Mouse (Mus musculus) layer of hippocampus, adult 9-11 months (tissue): ENCODE results near the gene Slamf9.

Experiments used
- DNase-seq: peaks from one replicate; pipeline ENCODE4 v3.0.0; 2022

The Slamf9 gene

DNA sequence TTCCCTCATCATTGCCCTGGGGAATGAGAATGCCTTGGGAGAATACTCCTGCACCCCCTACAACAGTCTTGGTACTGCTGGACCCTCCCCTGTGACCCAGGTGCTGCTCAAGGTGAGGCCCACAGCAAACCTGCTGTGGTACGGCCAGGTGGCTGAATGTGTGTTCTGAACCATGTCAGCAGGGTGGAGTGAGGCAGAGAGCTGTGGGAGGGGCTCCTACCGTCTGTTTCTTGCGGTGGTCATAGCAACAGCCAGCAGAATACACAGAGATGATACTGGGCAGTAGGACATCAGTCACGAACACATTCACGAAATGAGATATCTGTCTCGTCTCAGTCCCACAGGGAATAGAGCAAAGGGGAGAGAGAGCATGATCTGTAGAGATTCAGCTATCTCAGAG, 18.4 kb downstream of the Slamf9 start:
- DNase-seq, result no peak

DNA sequence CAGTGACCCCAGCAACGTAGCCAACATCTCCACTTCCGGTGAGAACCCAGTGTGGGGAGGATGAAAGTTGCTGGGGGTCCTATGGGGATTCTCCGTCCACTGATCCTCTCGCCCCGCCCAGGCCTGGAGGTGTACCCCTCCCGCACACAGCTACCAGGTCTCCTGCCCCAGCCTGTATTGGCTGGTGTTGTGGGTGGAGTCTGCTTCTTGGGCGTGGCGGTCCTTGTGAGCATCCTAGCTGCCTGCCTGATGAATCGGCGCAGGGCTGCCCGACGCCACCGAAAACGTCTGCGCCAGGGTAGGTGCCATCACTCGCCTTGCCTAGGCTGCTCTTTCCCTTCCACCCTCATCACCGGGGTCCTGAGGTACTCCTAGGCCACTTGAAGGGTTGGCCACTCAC, 20.9 kb downstream of the Slamf9 start:
- no peak for DNase-seq

DNA sequence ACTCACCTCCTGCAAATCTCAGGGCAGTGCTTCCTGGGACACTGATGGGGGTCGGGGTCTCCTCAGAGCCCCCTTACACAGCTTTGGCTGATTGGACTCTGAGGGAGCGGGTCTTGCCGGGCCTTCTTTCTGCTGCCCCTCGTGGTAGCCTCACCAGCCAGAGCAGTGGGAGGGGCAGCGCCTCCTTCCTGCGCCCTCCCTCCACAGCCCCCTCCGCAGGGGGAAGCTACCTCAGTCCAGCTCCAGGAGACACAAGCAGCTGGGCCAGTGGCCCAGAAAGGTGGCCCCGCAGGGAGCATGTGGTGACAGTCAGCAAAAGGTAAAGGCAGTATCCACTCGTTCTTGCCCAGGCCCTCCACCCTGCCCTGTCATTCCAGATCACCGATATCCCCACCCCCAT, 22.3 kb downstream of the Slamf9 start:
- no peak for DNase-seq

DNA sequence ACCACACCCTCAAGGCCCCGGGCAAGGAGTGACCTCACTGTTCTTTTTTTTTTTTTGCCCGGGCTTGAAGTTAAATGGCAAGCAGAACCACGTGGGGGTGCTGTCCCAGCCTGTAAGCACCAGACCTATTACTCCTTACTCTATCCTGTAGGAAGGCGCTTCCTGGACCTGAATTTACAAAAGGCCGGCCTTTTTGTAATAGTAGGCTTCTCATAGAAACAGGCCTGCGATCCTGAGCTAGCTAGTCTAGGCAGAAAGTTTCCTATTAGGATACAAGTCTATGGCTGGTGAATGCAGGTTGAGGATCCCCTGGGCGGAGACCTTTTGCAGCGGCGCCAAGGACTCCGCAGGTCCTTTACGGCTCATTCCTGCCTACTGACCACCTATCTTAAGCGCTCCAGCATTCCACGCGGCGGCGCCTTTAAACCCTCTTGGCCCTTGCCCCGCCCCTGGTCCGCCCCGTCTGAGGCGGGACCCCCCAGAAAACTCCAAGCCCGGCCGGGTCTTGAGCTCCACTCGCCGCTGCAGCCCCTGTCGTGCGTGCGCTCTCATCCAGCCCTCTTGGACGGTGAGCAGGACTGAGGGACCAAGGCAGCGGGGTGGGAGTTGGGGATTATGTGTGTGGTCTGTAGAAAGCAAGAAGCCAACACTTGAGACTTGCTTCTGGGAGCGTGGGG, 24.7 kb downstream of the Slamf9 start, which contains the start of gene Tagln2:
Gene Tagln2 (plus strand): TSS at position 283 of the 677 bp plus-strand sequence.
- DNase-seq, result no peak

DNA sequence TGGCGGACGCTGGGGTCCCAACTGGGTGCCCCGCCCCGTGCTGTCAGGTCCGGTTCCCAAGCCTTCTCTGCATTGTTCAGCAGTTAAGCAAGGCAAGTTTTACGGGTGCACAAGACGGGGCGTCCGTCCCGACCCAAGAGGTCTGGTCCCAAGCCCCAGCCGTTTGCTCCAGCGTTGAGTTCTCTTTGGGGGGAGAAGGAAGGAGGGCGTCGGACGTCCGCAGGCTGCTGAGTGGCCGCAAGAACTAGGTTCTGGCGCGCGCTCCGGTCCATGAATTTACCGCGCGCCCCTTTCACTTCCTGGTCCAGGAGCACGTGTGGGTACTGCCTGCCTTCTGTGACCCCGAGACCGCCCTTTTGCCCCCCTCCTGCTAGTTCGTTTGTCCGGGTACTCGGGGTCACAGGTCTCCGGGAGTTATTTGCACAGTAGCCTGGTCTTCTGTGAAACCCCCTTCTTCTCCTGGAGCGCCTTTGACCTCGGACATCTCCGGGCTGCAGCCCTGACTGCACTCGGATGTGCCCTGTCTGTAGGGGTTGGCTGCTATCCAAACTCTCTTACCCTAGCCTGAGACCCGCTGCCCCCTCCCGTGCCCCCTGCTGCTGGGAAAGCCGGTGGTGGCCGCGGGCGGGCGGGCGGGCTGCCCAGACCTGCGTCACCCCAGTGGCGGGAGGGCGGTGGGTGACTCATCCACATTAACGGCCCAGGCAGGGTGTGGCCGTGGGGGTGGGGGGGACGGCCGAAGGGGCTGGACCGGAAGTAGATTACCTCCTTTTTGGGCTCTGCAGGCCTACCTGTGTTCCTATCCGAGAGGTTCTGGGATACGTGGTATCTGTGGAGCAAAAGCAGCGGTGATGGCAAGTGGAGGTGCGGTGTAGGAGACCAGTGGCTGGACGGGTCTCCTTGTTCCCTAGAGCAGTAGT, 25.6 kb downstream of the Slamf9 start:
- no peak for DNase-seq

DNA sequence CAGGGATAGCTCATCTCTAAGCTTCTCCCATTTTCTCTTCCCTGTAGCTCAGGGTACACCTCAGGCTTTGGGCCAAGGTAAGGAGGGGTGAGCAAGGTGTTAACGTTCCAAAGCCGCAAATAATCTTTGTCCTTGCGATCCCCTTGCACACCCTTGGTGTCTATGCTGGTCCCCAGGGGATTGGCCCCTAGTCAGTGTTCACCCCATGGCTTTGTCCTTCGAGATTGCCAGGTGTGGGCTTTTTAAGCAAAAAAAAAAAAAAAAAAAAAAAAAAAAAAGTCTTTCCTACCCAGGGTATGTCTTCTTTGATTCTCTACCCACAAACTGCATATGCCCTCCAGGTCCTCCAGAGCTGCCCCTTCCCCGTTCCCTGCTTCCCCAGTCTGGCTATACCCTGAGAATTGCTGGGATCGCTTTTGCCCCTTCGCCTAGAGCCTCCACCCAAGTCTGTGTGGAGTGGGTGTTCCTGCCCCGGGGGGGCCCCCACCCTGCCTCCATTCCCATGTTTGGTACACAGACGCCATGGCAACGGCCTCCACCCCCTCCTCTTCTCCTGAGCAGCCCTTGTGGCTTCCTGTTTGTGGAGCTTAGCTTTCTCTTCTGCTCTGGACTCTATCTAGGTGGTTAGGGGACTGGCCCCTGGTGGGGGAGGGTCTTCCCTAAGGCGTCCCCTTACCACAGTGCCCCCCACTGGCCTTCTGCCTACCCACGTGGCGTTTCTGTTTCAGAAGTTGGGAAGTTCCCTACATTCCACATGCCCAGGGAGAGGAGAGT, 26.4 kb downstream of the Slamf9 start:
- DNase-seq, result no peak

DNA sequence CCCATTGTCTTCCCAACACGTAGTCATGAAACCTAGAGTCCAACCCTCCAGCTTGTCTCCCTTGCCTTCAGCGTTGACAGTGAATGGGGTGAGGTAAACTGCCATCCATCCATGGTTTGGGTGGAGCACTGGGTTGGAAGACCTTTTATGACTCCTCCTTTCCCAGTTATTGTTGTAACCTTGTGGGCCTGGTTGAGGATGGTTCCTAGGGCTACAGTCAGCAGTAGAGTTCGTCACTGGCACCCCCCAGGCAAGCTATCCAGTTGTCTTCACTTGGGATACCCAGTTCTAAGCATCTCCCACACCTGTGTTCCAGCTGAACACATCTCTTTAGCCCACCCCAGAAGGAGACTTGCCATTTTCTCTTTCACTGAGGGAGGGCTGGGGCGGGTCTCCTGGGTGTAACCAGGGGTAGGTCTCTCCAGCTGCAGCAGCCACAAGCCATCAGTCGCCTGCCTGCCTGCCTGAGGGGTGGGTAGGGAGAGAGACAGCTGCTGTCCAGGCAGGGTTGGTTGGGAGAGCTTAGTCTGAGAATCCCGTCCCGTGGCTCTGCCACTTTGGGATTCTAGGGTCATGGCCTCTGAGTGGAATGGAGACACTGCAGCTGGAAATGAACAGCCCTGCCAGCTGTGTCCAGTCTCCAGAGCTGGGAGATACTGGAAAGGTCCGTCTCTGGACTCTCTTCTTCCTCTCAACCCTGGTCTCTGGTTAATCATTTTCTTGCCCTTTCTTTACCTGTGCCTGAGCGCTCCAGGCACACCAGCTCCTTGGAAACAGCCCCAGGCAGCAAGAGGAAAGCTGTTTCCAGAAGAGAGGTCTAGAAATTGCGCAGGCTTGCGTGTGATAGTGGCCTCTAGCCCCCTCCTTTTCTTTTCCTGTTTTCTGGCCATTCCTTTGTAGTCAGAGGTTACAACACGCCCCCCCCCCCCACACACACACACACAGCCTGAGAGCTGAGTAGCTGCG, 27.3 kb downstream of the Slamf9 start:
- no peak for DNase-seq

DNA sequence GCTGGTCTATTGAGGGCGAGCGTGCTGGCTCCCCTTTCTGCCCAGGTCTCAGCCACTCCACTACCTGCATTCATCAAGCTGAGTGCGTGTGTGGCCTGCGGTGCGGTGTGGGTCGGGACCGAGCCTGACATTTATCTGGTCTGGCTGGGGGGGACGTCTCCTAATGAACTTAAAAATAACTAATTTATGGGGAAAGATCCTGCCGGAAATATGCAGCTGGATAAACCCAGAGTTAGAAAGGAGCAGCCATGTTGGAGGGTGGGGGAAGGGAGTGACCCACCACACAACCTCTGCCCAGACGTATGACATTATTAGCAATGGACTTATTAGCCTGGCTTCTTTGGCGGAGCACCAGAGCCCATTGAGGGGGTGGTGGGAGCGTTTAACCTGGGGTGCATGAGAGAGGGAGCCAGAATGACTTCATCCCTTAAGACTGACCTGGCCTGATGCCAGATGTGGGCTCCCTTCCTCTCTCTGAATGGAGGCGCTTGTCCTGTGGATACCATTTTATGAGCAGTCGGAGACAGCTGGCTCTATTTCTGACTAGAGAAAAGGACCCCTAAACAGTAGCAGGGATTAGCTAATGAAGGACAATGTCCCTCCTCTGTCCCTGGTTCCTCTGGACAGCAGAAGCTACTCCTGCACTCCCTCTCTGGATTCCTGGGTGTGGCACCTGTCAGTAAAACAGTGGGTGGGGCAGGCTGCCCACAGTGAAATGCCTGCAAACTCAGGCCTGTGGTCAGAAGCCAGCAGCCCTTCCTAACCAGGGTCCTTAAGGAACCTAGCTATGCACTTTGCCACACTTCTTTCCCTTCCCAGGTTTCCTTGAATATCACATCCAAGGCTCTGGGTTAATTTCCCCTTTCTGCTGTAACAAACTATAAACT, 28.2 kb downstream of the Slamf9 start:
- no peak for DNase-seq

DNA sequence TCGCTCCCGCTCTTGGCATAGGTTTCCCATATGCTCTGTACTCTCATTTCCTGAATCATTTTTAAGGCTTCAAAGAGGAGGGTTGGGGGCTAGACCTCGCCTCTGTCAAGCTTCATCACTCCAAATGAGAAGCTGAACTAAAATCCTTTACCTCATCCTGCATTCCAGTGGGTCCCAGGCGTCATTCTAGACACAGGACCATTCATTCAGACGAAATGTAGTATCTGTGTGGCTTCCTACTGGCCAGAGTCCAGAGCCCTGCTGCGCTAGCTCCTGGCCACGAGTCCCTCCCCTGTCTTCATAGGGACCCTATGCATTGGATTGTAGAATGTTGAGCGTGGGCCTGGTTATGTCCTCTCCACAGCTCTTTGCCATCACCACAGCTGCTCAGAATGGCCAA, 29.6 kb downstream of the Slamf9 start:
- DNase-seq, result no peak

DNA sequence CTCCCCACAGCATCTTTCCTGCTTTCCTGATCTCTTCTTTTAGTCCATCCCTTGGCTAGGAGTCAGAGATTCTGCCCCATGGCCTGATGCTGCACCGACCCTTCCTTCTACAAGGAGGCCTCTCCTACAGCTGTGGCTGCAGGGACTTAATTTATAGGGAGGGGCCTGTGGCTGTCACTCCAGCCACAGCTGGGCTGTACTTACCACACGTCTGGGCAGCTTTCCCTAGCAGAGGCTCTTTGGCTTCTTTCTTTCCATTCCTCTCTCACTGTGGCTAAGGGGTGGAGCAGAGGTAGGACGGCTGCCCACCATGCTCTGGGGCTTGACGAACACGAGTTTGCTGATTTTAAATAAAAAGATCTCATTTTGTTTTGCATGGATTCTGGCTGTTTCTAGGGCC, 31.8 kb downstream of the Slamf9 start:
- no peak for DNase-seq

DNA sequence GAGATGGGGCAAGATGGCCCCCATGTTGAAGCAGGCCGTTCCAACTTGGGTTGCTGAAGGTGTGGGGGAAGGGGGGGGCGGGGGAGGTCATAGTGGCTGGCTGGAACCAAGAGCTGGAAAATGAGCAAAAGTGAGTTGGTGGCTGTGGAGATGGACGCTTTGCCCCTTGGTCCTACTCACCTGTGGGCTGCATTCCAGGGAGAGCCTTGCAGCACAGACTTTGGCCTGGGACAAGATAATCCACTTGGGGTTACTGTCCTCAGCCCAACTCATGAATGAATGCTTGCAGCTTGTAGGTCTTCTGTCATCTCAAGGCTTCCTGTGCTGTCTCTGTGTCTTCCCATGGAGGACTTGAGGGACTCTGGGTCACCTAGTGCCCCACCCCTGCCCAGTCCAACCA, 32.5 kb downstream of the Slamf9 start:
- DNase-seq, result no peak

DNA sequence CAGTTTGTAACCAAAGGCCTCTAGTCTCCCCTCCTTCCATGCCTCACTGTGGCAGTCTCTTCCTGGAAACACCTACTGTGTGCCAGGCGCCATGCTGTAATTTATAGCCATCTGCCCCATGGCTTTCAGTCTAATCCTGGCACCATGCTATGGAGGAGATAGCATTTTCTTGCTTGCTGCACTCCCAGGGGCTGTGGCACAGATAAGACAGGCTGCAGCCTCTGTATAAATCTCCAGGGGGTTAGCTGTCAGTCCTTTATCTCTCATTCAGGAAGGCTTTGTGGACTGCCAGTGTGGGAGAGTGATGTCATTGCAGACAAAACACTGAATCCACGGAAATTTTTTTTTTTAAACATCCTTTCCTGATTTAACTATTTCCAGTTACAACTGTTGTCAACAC, 33.0 kb downstream of the Slamf9 start:
- no peak for DNase-seq

DNA sequence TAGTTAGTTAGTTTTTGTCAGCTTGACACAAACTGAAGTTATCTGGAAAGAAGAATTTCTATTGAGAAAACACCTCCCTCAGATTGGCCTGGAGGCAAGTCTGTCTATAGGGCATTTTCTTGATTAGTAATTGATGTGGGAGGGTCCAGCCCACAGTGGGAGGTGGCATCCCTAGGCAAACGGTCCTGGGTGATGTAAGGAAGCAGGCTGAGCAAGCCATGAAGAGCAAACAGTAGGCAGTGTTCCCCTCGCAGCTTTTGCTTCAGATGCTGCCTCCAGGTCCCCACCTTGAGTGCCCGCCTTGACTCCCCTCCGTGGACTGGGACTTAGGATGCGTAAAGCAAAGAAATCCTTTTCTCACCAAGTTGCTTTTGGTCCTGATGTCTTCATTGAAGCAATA, 34.1 kb downstream of the Slamf9 start:
- no peak for DNase-seq

DNA sequence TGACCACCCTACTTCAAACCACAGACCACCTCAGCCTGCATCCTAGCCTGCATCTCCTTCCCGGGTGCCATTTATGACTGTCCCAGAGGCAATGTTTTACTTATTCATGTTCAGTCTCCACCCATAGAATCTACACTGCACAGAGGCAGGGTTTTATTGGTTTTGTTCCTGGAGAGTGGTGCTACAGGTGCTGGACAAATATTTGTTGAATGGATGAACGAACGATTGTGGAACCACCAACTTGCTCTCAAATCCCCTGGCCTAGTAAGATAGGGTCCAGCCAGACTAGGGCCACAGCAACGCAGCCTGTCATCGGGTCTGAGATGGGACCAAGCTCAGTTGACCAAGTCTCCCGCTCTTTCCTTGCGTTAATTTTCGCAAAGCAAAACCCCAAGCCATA, 34.8 kb downstream of the Slamf9 start:
- DNase-seq, result no peak

DNA sequence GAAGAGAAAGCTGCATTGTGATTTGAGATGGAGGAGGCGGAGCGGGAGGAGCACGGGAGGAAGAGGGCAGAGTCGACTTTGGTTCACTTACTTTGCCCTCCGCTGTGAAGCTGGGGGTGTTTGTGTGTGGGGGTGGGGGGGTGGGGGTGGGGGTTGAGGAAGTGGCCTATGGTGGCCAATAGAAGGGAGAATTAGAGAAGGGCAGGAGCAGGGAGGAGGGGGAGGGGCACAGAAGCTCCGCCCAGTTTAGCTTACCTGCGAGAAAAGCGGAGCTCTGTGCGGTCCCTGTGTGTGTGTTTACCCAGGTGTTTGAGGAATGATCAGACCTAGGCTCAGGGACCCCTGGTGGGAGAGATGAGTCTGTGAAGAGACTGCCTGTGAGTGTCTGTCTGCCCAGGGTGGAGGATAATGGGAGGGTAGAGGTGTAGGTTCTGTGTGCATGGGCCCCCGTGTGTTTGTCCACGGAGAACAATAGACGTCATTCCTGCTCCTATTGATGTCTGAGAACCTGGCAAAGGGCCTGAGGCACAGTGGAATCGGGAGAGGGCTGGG, 35.3 kb downstream of the Slamf9 start:
- no peak for DNase-seq

DNA sequence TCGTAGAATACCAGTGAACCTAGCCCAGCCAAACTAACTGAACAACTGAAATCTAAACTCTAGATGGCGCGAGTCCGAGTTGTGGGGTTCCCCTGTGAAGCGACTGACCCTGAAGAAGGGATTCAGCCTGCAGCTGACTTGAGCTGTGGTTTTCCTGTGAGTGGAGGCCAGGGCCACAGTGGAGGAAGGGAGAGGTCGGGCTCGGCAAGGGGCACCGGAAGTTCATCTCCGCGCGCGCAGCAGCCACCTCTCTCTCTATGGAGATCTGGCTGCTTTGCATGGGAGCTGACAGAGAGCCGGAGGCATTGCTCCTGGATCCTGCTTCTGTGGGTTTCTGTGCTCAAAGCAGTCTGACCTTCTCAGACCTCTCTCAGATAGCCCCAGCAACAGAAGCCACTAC, 37.8 kb downstream of the Slamf9 start:
- DNase-seq, result peak; percentile 60

DNA sequence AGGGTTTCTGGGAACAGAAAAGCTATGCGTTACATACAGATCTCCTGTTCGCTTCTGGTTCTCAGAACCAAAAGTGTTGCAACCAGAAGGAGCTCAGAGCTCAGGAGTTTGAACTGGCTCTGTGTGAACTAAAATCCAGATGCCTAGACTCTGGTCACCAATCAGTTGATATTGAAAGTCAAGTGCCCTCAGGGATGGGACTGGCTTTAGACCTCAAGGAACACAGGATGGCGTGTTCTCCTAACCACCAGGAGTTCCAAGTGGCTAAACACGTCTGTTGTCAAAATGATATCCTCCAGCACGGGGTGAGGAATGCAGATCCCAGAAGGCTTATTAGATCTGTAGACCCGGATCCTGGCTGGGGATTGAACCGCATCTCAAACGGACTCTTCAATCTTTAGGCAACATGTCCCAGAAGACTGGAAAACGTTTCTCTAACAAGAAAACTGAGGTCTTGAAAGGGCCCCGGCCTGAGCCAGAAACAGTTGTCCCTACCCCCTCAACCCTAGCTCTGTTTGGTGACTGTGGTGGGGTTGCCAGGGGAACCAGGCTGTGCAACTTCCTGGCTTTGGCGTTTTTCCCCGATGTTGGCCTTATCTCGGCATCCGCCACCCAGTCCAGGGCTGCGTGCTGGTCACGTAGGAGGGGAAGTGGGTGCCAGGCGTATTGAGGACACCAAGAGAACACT, 38.5 kb downstream of the Slamf9 start:
- peak; percentile 83 for DNase-seq

DNA sequence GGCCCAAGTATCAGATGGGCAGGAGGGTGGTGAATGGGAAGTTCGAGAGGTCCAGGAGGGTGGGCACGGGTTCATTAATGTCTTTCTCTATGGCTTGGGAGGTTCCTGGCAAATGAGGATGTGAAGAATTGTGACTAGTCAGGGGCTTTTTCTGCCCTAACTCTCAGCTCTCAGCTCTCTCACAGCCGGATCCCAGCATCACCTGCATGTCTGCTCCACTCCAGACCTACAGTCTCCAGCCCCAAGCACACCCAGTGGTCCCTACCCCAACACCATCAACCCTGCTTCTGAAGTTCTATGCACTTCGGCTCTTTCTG, 39.0 kb downstream of the Slamf9 start:
- no peak for DNase-seq

DNA sequence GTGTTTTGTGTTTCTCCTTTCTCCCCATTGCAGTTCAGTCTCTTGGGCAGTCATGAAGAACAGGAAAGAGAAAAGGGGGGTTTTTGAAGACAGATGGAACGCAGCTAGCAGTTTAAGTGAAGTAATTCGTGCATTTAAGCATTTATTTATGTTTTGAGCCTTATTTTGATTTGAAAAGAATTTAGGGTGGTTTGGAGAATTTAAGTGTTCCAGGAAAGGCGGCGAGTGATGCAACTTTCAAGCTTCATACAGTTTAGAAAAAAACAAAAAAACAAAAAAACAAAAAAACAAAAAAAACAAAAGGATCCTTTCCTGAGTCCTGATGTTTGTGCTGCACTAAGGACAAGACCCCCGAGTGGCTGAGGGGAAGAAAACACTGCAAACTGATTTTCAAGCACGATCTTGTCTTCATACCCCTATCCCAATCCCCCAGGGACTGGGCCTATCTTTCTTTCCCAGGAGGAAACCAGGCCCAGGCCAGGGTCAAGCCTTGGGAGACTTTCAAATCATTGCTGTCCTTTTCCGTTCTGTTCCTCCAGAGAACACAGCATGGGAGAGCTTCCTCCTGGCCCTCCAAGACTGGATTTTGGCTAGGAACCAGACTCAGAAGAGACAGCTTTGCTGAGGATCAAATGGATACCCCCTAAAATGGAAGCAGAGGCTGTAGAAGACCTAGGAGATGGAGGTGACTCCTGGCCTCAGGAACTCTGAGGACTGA, 39.6 kb downstream of the Slamf9 start:
- no peak for DNase-seq

DNA sequence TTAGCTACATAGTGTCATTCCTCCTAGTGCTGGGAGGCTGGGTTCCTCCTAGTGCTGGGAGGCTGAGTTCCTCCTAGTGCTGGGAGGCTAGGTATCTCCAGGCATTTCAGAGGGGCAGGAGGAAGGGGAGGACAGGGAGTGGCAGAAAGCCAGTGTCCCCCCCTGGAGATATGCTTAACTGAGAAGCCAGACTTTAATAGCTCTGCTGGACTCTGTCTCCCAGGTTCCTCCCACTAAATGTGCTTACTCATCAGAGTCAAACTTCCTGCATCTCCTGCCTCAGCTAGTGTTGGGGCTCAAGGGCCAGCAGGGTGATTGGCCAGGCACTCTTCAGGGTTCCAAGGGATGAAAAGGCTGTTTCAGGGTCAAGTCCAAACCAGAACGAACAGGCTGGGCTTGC, 40.2 kb downstream of the Slamf9 start:
- no peak for DNase-seq
